Mouse (Mus musculus): ENCODE results near the gene Dnajc12. TPM values are rescaled to one million over a fixed set of nuclear protein-coding genes. Genes with fewer than 3 reads are reported as not detected.

Dnajc12 gene
- polyA plus RNA-seq, 1 experiment, result 70.7 TPM

- Histone ChIP-seq H3K4me3 (ENCODE audit: insufficient read depth, low read depth, low read length) (no peak overlapping the region), H3K27me3 (replicated peaks; ENCODE audit: control insufficient read depth, insufficient read depth, low read length) (no peaks in the 10 kb centered on the region), H3K36me3 (ENCODE audit: control insufficient read depth, insufficient read depth, low read length) (peaks cover 3% of the 10 kb centered on the region), H3K4me1 (ENCODE audit: control insufficient read depth, insufficient read depth, low read length) (no peaks in the 10 kb centered on the region), H3K27ac (ENCODE audit: insufficient read depth, low read depth, low read length) (no peak overlapping the region)
- 82% methylated on average over 17 of the region's 17 CpGs for WGBS
- TF ChIP-seq POLR2A (IDR thresholded peaks at IDR 0.05; ENCODE audit: low read depth, low read length), result no peak
- TF ChIP-seq CTCF (conservative IDR thresholded peaks at IDR 0.05; ENCODE audit: insufficient read depth, insufficient read length, low read depth, low read length), result no peak
- DNase-seq, result peak; percentile 42
These were observed 30.5 kb downstream of the Dnajc12 start for GRCm38 (mm10) chr10:63412756-63413155.

DNA sequence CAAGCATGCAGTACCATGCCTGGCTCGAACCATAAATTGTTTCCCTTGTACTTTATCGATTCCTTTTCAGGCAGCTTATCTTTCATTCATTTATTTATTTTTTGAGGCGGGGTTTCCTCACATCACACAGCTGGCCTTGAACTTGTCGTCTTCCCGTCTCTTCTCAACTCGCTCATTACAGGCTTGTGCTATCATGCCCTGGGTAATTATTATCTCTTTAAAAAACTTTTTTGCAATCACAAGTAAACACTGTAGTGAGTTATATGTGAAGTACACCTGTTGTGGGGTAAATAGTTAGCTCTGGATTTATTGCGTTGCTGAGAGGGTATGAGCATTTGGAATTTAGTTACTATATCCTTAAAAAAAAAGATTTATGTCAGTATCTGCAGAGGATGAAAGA is 33.0 kb downstream of the Dnajc12 start:
- no peak for DNase-seq
- 73% methylated on average over 7 of the region's 7 CpGs for WGBS
- Histone ChIP-seq H3K4me3 (ENCODE audit: insufficient read depth, low read depth, low read length) (no peak overlapping the region), H3K36me3 (ENCODE audit: control insufficient read depth, insufficient read depth, low read length) (no peaks in the 10 kb centered on the region), H3K4me1 (ENCODE audit: control insufficient read depth, insufficient read depth, low read length) (no peaks in the 10 kb centered on the region), H3K27ac (ENCODE audit: insufficient read depth, low read depth, low read length) (no peak overlapping the region), H3K27me3 (replicated peaks; ENCODE audit: control insufficient read depth, insufficient read depth, low read length) (no peaks in the 10 kb centered on the region)
- TF ChIP-seq POLR2A (IDR thresholded peaks at IDR 0.05; ENCODE audit: low read depth, low read length), result no peak
- no peak for TF ChIP-seq CTCF (conservative IDR thresholded peaks at IDR 0.05; ENCODE audit: insufficient read depth, insufficient read length, low read depth, low read length)

DNA sequence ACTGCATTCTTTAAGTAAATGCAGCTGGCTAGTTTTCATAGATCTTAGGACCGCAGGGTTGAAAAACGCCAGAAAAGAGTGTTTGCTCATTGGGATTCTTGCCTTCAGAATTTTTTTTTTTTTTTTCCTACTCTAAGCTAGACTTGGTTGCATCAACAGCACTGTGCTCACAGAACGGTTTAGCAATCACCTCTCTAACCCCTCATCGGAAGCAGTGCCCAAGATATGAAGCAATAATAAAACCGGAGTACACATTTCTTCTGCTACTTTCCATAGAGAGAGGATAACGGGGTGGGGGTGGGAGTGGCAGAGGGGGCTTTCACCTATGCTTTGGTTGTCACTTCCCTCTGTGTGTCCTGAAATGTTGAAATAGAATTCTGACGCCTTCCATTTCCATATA is 33.6 kb downstream of the Dnajc12 start:
- Histone ChIP-seq H3K4me3 (ENCODE audit: insufficient read depth, low read depth, low read length) (no peak overlapping the region), H3K27me3 (replicated peaks; ENCODE audit: control insufficient read depth, insufficient read depth, low read length) (no peaks in the 10 kb centered on the region), H3K36me3 (ENCODE audit: control insufficient read depth, insufficient read depth, low read length) (no peaks in the 10 kb centered on the region), H3K4me1 (ENCODE audit: control insufficient read depth, insufficient read depth, low read length) (no peaks in the 10 kb centered on the region), H3K27ac (ENCODE audit: insufficient read depth, low read depth, low read length) (no peak overlapping the region)
- 62% methylated on average over 7 of the region's 7 CpGs for WGBS
- DNase-seq, result no peak
- TF ChIP-seq CTCF (conservative IDR thresholded peaks at IDR 0.05; ENCODE audit: insufficient read depth, insufficient read length, low read depth, low read length) (no peak), POLR2A (IDR thresholded peaks at IDR 0.05; ENCODE audit: low read depth, low read length) (no peak)

GRCm38 (mm10) chr10:63417061-63417460 is 34.8 kb downstream of the Dnajc12 start:
- H3K27me3 ChIP-seq (replicated peaks; ENCODE audit: control insufficient read depth, insufficient read depth, low read length), result no peaks in the 10 kb centered on the region
- H3K36me3 ChIP-seq (ENCODE audit: control insufficient read depth, insufficient read depth, low read length), result no peaks in the 10 kb centered on the region
- H3K27ac ChIP-seq (ENCODE audit: insufficient read depth, low read depth, low read length), result no peak overlapping the region
- DNase-seq, result no peak
- no peak overlapping the region for H3K4me3 ChIP-seq (ENCODE audit: insufficient read depth, low read depth, low read length)
- no peaks in the 10 kb centered on the region for H3K4me1 ChIP-seq (ENCODE audit: control insufficient read depth, insufficient read depth, low read length)
- WGBS, result 34% methylated on average over 5 of the region's 5 CpGs
- TF ChIP-seq CTCF (conservative IDR thresholded peaks at IDR 0.05; ENCODE audit: insufficient read depth, insufficient read length, low read depth, low read length), result no peak
- TF ChIP-seq POLR2A (IDR thresholded peaks at IDR 0.05; ENCODE audit: low read depth, low read length), result no peak

- H3K4me3 ChIP-seq (ENCODE audit: insufficient read depth, low read depth, low read length), result no peak within 1 kb of the TSS
- no peaks in the 10 kb centered on the region for H3K27me3 ChIP-seq (replicated peaks; ENCODE audit: control insufficient read depth, insufficient read depth, low read length)
- no peaks in the 10 kb centered on the region for H3K36me3 ChIP-seq (ENCODE audit: control insufficient read depth, insufficient read depth, low read length)
- peak; percentile 75 for TF ChIP-seq CTCF (conservative IDR thresholded peaks at IDR 0.05; ENCODE audit: insufficient read depth, insufficient read length, low read depth, low read length)
- TF ChIP-seq POLR2A (IDR thresholded peaks at IDR 0.05; ENCODE audit: low read depth, low read length), result no peak
- no peaks in the 10 kb centered on the region for H3K4me1 ChIP-seq (ENCODE audit: control insufficient read depth, insufficient read depth, low read length)
- peak; percentile 66 for DNase-seq
- 88% methylated on average over 18 of the region's 18 CpGs for WGBS
- H3K27ac ChIP-seq (ENCODE audit: insufficient read depth, low read depth, low read length), result no peak within 1 kb of the TSS
These were observed 39.8 kb downstream of the Dnajc12 start, which contains the start of gene Gm7075 for GRCm38 (mm10) chr10:63421739-63422735. Gene Gm7075 (minus strand): TSS chr10:63421789.

DNA sequence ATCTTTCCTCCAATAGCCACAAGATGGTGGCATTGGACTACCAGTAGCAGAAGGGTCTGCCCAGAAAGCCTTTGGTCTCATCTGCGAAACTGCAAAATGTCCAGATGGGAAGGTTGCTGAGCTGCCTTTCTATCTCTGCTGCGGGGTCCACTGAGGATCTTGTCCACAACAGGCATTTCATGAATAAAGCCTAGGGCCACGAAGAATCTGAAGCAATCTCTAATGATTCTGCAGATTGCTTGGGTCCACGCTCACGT is 40.4 kb downstream of the Dnajc12 start:
- no peaks in the 10 kb centered on the region for H3K27me3 ChIP-seq (replicated peaks; ENCODE audit: control insufficient read depth, insufficient read depth, low read length)
- TF ChIP-seq POLR2A (IDR thresholded peaks at IDR 0.05; ENCODE audit: low read depth, low read length), result no peak
- TF ChIP-seq CTCF (conservative IDR thresholded peaks at IDR 0.05; ENCODE audit: insufficient read depth, insufficient read length, low read depth, low read length), result no peak
- H3K36me3 ChIP-seq (ENCODE audit: control insufficient read depth, insufficient read depth, low read length), result no peaks in the 10 kb centered on the region
- no peaks in the 10 kb centered on the region for H3K4me1 ChIP-seq (ENCODE audit: control insufficient read depth, insufficient read depth, low read length)
- no peak overlapping the region for H3K27ac ChIP-seq (ENCODE audit: insufficient read depth, low read depth, low read length)
- 90% methylated on average over 5 of the region's 5 CpGs for WGBS
- no peak for DNase-seq
- no peak overlapping the region for H3K4me3 ChIP-seq (ENCODE audit: insufficient read depth, low read depth, low read length)

DNA sequence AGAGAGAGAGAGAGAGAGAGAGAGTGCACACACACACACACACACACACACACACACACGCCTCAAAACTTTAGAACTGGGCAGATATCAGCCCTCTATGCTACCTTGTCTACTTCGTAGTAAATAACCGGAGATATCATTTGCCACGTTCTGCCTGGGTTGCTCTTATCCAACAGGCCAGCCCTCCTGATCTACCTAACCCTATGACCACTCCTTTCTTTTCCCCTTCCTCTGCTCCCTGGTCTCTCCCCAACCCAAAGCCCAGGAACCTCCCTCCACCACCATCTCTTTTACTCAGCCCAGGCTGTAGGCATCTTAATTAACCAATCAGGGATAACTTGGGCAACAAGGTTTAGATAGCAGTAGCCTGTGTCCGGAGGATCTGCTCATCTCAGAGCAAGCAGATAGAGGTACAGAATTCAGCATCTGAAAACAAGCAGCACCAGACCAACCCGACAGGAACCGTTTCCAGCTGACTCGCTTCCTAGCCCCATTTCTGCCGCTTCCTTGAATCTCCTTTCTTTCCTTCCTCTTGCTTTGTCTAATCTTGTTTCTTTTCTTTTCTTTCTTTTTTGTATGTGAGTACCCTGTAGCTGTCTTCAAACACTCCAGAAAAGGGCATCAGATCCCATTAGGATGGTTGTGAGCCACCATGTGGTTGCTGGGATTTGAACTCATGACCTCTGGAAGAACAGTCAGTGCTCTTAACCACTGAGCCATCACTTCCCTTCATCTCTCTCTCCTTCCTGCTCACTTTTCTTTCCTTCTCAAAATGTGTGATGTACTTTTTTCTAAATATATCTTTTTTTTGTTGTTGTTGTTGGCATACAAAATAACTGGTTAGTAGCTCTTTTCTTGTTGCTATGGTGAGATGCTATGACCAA is 41.6 kb downstream of the Dnajc12 start:
- no peaks in the 10 kb centered on the region for H3K36me3 ChIP-seq (ENCODE audit: control insufficient read depth, insufficient read depth, low read length)
- H3K4me1 ChIP-seq (ENCODE audit: control insufficient read depth, insufficient read depth, low read length), result no peaks in the 10 kb centered on the region
- no peak overlapping the region for H3K27ac ChIP-seq (ENCODE audit: insufficient read depth, low read depth, low read length)
- no peak overlapping the region for H3K4me3 ChIP-seq (ENCODE audit: insufficient read depth, low read depth, low read length)
- H3K27me3 ChIP-seq (replicated peaks; ENCODE audit: control insufficient read depth, insufficient read depth, low read length), result no peaks in the 10 kb centered on the region
- DNase-seq, result no peak
- WGBS, result 85% methylated on average over 9 of the region's 9 CpGs
- TF ChIP-seq CTCF (conservative IDR thresholded peaks at IDR 0.05; ENCODE audit: insufficient read depth, insufficient read length, low read depth, low read length) (no peak), POLR2A (IDR thresholded peaks at IDR 0.05; ENCODE audit: low read depth, low read length) (no peak)
